Mouse (Mus musculus) 3T3-L1 (cell line): ENCODE measurements around the gene Crygs.
A peak's percentile ranks its signal among the peaks of the same experiment; 100 is the strongest.
"Not testable (repeated sequence)": the region's sequence is repeated elsewhere in the genome, so short reads cannot be mapped to it uniquely, and the experiment has no call there.

ENCODE experiments used
- DNase-seq: peaks from one replicate; pipeline ENCODE4 v3.0.0-alpha.2; 2015; ENCODE audit warnings: low read depth, low spot score

Crygs gene

GRCm38 (mm10) chr16:22789908-22790367 lies 21.4 kb downstream of the Crygs start:
- DNase-seq, result no peak

GRCm38 (mm10) chr16:22782686-22783085 lies 28.7 kb downstream of the Crygs start:
- DNase-seq, result peak; percentile 78

GRCm38 (mm10) chr16:22779228-22779835 lies 32.0 kb downstream of the Crygs start:
- no peak for DNase-seq

- DNase-seq, result not testable (repeated sequence)
Observed at GRCm38 (mm10) chr16:22778296-22778695, 33.1 kb downstream of the Crygs start.

- no peak for DNase-seq
Observed at GRCm38 (mm10) chr16:22775471-22775985, 35.8 kb downstream of the Crygs start.

- no peak for DNase-seq
Observed at GRCm38 (mm10) chr16:22768661-22769060, 42.7 kb downstream of the Crygs start.

GRCm38 (mm10) chr16:22767405-22767804 lies 44.0 kb downstream of the Crygs start:
- DNase-seq, result peak; percentile 33

GRCm38 (mm10) chr16:22766738-22767211 lies 44.6 kb downstream of the Crygs start:
- no peak for DNase-seq

- no peak for DNase-seq
Observed at GRCm38 (mm10) chr16:22765531-22765930, 45.8 kb downstream of the Crygs start.
